Mouse (Mus musculus) ES-Bruce4 (cell line): Measurements from ENCODE around the gene Scrn3. TPM values are rescaled to one million over a fixed set of nuclear protein-coding genes. Genes with fewer than 3 reads are reported as not detected.

Experiments
- H3K27ac ChIP-seq: 2 replicates; pipeline ENCODE4 v1.5.1; 2012; ENCODE audit warnings: low read length, inconsistent platforms; ENCODE audit not compliant: insufficient read depth
- H3K27me3 ChIP-seq: 2 replicates; pipeline ENCODE4 v1.6.1; 2012; ENCODE audit warnings: mild to moderate bottlenecking, low read length, inconsistent platforms; ENCODE audit not compliant: control insufficient read depth, poor library complexity, insufficient read depth, severe bottlenecking
- H3K36me3 ChIP-seq: 2 replicates; pipeline ENCODE4 v1.6.1; 2012; ENCODE audit warnings: inconsistent platforms, mild to moderate bottlenecking, low read length, moderate library complexity; ENCODE audit not compliant: control insufficient read depth, poor library complexity, insufficient read depth, severe bottlenecking
- H3K4me1 ChIP-seq: one replicate; pipeline ENCODE4 v1.8.1; 2011; ENCODE audit warnings: low read length; ENCODE audit not compliant: control insufficient read depth, insufficient read depth
- H3K4me3 ChIP-seq: 2 replicates; pipeline ENCODE4 v1.5.1; 2011; ENCODE audit warnings: low read depth, mild to moderate bottlenecking, low read length
- H3K9ac ChIP-seq: 2 replicates; pipeline ENCODE4 v1.6.1; 2012; ENCODE audit warnings: low read depth, mild to moderate bottlenecking, inconsistent platforms; ENCODE audit not compliant: poor library complexity, severe bottlenecking
- H3K9me3 ChIP-seq: replicated peaks from 2 replicates; pipeline ENCODE4 v1.6.1; 2012; ENCODE audit warnings: mild to moderate bottlenecking, low read length, inconsistent platforms; ENCODE audit not compliant: control insufficient read depth, poor library complexity, insufficient read depth, severe bottlenecking
- CTCF ChIP-seq: IDR thresholded peaks from one replicate; pipeline ENCODE4 v1.8.1; 2011; ENCODE audit warnings: low read depth, low read length
- EP300 ChIP-seq: IDR thresholded peaks from 2 replicates; pipeline ENCODE4 v1.6.1; 2011; ENCODE audit warnings: low read depth, low read length; ENCODE audit not compliant: insufficient read depth
- POLR2A ChIP-seq: IDR thresholded peaks from one replicate; pipeline ENCODE4 v1.8.1; 2011; ENCODE audit warnings: low read length; ENCODE audit not compliant: insufficient read depth
- polyA plus RNA-seq: library from polyadenylated mRNA; stranded (reverse); fragments of >200 nt; gene quantifications from 2 replicates; pipeline ENCODE4 v1.2.4, GENCODE M21; 2011; ENCODE audit warnings: low read depth; ENCODE audit not compliant: missing spikeins, insufficient read depth, insufficient read length

The Scrn3 gene
- polyA plus RNA-seq, 1 experiment, result 33.5 TPM

GRCm38 (mm10) chr2:73351927-73352374, 39.5 kb downstream of the Scrn3 start:
- no peaks in the 10 kb centered on the region for H3K36me3 ChIP-seq
- TF ChIP-seq POLR2A (no peak), CTCF (no peak), EP300 (no peak)
- H3K27ac ChIP-seq, result no peak overlapping the region
- no peaks in the 10 kb centered on the region for H3K27me3 ChIP-seq
- H3K4me1 ChIP-seq, result no peaks in the 10 kb centered on the region
- H3K9me3 ChIP-seq, result no peaks in the 10 kb centered on the region
- H3K4me3 ChIP-seq, result no peak overlapping the region
- no peak overlapping the region for H3K9ac ChIP-seq

- no peak for TF ChIP-seq CTCF
- TF ChIP-seq EP300, result no peak
- TF ChIP-seq POLR2A, result no peak
- Histone ChIP-seq H3K27ac (no peak overlapping the region), H3K27me3 (no peaks in the 10 kb centered on the region; the same call in 1 of the 2 replicates), H3K9me3 (no peaks in the 10 kb centered on the region), H3K36me3 (no peaks in the 10 kb centered on the region), H3K9ac (no peak overlapping the region), H3K4me3 (peak overlapping the region; percentile 23), H3K4me1 (no peaks in the 10 kb centered on the region)
These were observed 44.6 kb downstream of the Scrn3 start for GRCm38 (mm10) chr2:73357004-73357403.

DNA sequence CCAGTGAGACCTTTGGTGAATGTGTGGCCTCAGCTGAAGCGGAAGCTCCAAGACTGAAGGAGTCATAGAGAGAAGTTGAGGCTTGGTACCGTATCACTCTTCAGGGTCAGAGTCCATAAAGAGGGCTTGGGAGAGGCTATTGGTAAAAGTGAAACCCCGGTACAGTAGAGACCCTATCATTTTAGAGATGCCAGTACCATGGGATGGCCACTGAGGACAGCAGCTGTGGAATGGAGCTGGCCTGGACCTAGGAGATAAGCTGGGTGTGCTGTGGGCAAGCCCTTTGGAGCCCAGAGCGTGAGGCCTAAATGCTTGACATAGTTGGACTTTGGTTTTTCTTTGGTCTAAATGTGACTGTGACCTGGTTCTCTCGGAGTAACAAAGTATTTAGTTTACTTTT, 47.5 kb downstream of the Scrn3 start:
- Histone ChIP-seq H3K36me3 (no peaks in the 10 kb centered on the region), H3K9ac (no peak overlapping the region), H3K9me3 (no peaks in the 10 kb centered on the region), H3K27ac (no peak overlapping the region), H3K27me3 (no peaks in the 10 kb centered on the region; the same call in 1 of the 2 replicates), H3K4me1 (no peaks in the 10 kb centered on the region), H3K4me3 (no peak overlapping the region)
- TF ChIP-seq EP300 (no peak), CTCF (no peak), POLR2A (no peak)

- TF ChIP-seq CTCF, result no peak
- no peak for TF ChIP-seq POLR2A
- TF ChIP-seq EP300, result no peak
- H3K4me1 ChIP-seq, result no peaks in the 10 kb centered on the region
These were observed 48.1 kb downstream of the Scrn3 start for GRCm38 (mm10) chr2:73360536-73360935.

DNA sequence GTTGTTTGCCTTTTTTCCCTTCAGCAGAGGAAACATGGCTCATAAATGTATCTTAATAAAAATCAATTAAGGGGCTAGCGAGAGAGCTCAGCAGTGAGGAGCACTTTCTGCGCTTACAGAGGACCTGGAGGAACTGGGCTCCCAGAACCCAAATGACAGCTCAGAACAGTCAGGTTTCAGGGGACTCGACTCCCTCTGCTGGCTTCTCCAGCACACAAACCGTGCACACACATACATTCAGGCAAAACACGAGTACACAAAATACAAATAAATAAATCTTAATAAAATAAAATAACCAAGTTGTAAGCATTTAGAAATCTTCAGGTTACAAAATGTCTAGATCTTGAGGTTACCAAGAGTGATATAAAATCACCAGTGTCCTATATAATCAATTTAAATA, 51.0 kb downstream of the Scrn3 start:
- no peak for TF ChIP-seq POLR2A
- peak; percentile 22 for TF ChIP-seq CTCF
- no peak for TF ChIP-seq EP300
- H3K27ac ChIP-seq, result no peak overlapping the region
- no peaks in the 10 kb centered on the region for H3K9me3 ChIP-seq
- H3K4me3 ChIP-seq, result no peak overlapping the region
- no peaks in the 10 kb centered on the region for H3K36me3 ChIP-seq
- no peaks in the 10 kb centered on the region for H3K4me1 ChIP-seq
- no peaks in the 10 kb centered on the region for H3K27me3 ChIP-seq
- H3K9ac ChIP-seq, result no peak overlapping the region

More at GRCm38 (mm10) chr2:73360536-73360935, 48.1 kb downstream of the Scrn3 start:
- no peak overlapping the region for H3K4me3 ChIP-seq
- no peak overlapping the region for H3K9ac ChIP-seq
- H3K27ac ChIP-seq, result no peak overlapping the region
- H3K9me3 ChIP-seq, result no peaks in the 10 kb centered on the region
- H3K27me3 ChIP-seq, result no peaks in the 10 kb centered on the region; the same call in 1 of the 2 replicates
- no peaks in the 10 kb centered on the region for H3K36me3 ChIP-seq

DNA sequence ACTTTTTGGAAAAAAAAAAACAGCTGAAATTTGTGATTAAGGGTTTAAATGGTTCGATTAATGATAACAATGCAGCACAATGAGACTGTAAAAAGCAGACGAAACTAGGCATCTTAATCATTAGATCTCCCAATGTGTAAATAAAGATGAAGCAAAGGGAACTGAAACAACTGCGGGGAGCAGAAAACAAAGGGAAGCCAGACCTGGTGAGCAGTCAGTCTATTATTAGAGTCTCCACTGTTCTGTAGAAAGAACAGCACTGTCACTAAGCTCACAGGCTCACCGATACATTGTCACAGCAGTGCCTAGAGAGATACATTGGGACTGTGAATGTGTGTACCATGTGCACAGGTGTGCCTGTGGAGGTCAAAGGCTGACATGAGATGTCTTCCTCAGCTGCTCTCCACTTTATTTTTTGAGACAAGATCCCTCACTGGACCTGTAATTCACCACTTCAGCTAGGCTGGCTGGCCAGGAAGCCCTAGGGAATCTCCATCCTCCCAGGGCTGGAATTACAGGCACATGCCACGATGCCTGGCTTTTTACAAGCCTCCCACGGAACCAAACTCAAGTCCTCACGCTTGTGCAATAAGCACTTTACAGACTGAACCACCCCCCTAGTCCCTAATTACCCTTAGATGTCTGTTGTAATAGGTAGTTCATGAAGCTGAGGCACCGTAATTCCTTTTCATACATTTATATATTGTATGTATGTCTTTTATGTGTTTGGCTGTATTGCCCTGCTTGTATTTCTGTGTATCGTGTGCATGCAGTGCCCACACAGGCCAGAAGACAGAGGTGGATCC, 59.3 kb downstream of the Scrn3 start:
- Histone ChIP-seq H3K27ac (no peak overlapping the region), H3K4me3 (no peak overlapping the region), H3K27me3 (no peaks in the 10 kb centered on the region), H3K9ac (no peak overlapping the region), H3K36me3 (no peaks in the 10 kb centered on the region), H3K9me3 (no peaks in the 10 kb centered on the region), H3K4me1 (no peaks in the 10 kb centered on the region)
- no peak for TF ChIP-seq EP300
- no peak for TF ChIP-seq POLR2A
